Mouse (Mus musculus): ENCODE results near the gene Nxpe3. TPM values are rescaled to one million over a fixed set of nuclear protein-coding genes. Genes with fewer than 3 reads are reported as not detected.

The Nxpe3 gene
- total and polyA plus RNA-seq, 2 experiments from 2014 or later = 0.84 to 1.8 TPM

DNA sequence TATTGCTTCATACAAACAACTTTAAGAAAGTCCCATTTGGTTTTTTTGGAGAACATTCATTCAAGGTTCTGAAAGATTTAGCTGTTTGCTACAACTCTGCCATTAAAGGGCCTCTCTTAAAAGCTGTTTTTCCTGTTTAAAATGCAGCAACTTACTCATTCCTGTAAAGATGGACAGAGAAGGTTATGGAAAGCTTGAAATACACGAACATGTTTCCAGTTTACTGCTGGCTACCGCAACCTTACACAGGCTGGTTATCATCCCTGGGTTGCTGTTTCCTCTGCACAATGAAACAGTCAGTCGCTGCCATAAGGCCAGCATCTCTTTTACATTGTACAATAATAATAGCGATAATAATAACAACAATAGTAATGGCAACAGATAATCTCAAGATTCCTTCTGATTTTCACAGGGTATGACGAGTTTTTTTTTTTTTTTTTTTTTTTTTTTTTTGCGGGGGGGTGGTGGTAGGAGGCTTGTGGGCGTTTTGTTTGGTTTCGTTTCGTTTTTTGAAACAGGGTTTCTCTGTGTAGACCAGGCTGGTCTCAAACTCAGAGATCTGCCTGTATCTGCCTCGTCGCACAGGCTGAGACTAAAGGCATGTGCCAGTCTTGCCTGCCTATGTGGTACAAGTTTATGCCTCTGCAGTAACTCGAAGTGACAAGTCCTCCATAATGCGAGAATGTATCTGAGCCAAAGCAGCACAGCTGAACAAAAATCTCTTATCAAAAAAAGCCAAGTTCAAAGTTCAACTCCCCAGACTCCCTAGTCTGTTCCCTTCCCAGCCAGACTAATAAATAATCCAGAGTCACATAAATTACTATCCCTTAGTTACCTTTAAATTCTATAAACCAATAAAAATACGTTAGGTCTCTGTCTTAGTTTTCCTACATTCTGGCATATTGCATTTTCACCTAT, 7.0 kb upstream of the Nxpe3 start:
- H3K27me3 ChIP-seq (ENCODE audit: insufficient read depth, low read length) = no peaks in the 10 kb centered on the region
- no peak overlapping the region for H3K4me2 ChIP-seq (ENCODE audit: low read depth, low read length)
- 90% methylated on average over 14 of the region's 14 CpGs for WGBS
- 0 out of 2 replicates have a peak, but pooled peaks cover 11% of the 10 kb centered on the region for H3K36me3 ChIP-seq (ENCODE audit: insufficient read depth, low read length)
- H3K4me3 ChIP-seq (ENCODE audit: low read length) = no peak overlapping the region
- ATAC-seq (no peak), DNase-seq (ENCODE audit: low spot score) (no peak)
- TF ChIP-seq CTCF (IDR thresholded peaks at IDR 0.05; ENCODE audit: low read depth) = no peak
- no peaks in the 10 kb centered on the region for H3K9me3 ChIP-seq (ENCODE audit: low read length)
- no peak overlapping the region for H3K27ac ChIP-seq
- H3K4me1 ChIP-seq (ENCODE audit: insufficient read depth, low read length) = no peaks in the 10 kb centered on the region
- no peak overlapping the region for H3K9ac ChIP-seq (replicated peaks; ENCODE audit: low read length)

DNA sequence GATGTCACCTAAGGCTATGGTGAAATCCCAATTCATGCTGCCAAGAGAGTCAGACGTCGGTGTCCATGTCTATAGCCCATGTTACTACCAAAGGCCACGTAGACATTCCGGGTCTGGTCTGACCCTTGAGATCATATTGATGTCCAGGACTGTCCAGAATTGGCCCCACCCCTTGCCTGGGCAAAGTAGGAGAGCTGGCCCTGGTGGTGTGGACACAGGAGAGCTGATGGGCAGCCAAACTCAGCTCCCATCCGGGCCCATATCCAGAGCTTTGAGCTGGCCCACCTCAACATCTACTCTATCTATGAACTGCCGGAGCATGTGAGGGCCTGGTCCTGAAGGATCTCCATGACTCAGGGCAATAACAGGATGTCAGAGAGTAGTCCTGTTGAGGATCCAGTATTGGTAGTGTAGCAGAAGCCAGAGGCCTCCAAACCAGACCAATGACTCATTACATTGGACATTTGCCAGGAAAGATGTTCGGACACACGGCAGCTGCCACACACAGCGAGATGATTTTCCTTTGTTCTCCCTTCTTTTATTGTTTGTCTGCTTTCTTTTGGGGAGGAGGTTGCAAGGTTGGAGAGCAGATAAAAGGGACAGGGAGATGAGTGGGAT, 3.4 kb upstream of the Nxpe3 start:
- no peak for TF ChIP-seq CTCF (IDR thresholded peaks at IDR 0.05; ENCODE audit: low read depth)
- 72% methylated on average over 9 of the region's 9 CpGs for WGBS
- Histone ChIP-seq H3K4me1 (ENCODE audit: insufficient read depth, low read length) (peaks cover 9% of the 10 kb centered on the region; the same call in 1 of the 2 replicates), H3K4me2 (ENCODE audit: low read depth, low read length) (no peak overlapping the region), H3K27me3 (ENCODE audit: insufficient read depth, low read length) (no peaks in the 10 kb centered on the region), H3K27ac (no peak overlapping the region), H3K4me3 (ENCODE audit: low read length) (no peak overlapping the region), H3K9me3 (ENCODE audit: low read length) (no peaks in the 10 kb centered on the region), H3K9ac (replicated peaks; ENCODE audit: low read length) (no peak overlapping the region), H3K36me3 (ENCODE audit: insufficient read depth, low read length) (no peaks in the 10 kb centered on the region)
- no peak for ATAC-seq
- DNase-seq (ENCODE audit: low spot score) = peak; percentile 13

GRCm38 (mm10) chr16:55895651-55896095, 588 bp upstream of the Nxpe3 start:
- peak; percentile 65 for ATAC-seq
- Histone ChIP-seq H3K9me3 (ENCODE audit: low read length) (no peaks in the 10 kb centered on the region), H3K9ac (replicated peaks; ENCODE audit: low read length) (peak overlapping the region; percentile 79), H3K4me2 (ENCODE audit: low read depth, low read length) (peak overlapping the region; percentile 85), H3K27me3 (ENCODE audit: insufficient read depth, low read length) (no peaks in the 10 kb centered on the region), H3K27ac (peak overlapping the region; percentile 91), H3K4me3 (ENCODE audit: low read length) (peak overlapping the region; percentile 85), H3K4me1 (ENCODE audit: insufficient read depth, low read length) (peaks cover 9% of the 10 kb centered on the region; the same call in 1 of the 2 replicates), H3K36me3 (ENCODE audit: insufficient read depth, low read length) (no peaks in the 10 kb centered on the region)
- peak; percentile 55 for DNase-seq (ENCODE audit: low spot score)
- 1% methylated on average over 9 of the region's 9 CpGs for WGBS
- TF ChIP-seq CTCF (IDR thresholded peaks at IDR 0.05; ENCODE audit: low read depth) = no peak

DNA sequence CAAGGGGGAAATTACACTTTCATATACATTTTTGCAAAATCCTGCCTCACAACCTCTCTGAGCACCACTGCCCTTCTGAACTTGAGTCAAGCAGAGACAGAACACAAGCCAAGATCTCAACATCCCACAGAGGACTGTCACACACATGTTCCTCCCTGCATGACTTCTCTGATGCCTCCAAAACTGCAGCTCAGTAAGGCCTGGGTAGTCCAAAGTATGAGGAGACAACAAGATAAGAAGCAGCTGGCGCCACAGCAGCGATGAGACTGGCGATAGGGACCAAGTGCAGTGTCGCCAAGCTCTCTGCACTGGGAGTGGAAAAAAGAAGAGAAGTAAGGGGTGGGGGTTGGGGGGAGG, 571 bp downstream of the Nxpe3 start:
- Histone ChIP-seq H3K4me1 (ENCODE audit: insufficient read depth, low read length) (peaks cover 9% of the 10 kb centered on the region; the same call in 1 of the 2 replicates), H3K9ac (replicated peaks; ENCODE audit: low read length) (peak overlapping the region; percentile 79), H3K9me3 (ENCODE audit: low read length) (no peaks in the 10 kb centered on the region), H3K27me3 (ENCODE audit: insufficient read depth, low read length) (no peaks in the 10 kb centered on the region), H3K27ac (peak overlapping the region; percentile 91), H3K4me2 (ENCODE audit: low read depth, low read length) (peak overlapping the region; percentile 85), H3K4me3 (ENCODE audit: low read length) (peak overlapping the region; percentile 85), H3K36me3 (ENCODE audit: insufficient read depth, low read length) (no peaks in the 10 kb centered on the region)
- 0% methylated on average over 4 of the region's 4 CpGs for WGBS
- no peak for TF ChIP-seq CTCF (IDR thresholded peaks at IDR 0.05; ENCODE audit: low read depth)
- DNase-seq (ENCODE audit: low spot score) (peak; percentile 54), ATAC-seq (no peak)

- peaks cover 9% of the 10 kb centered on the region; the same call in 1 of the 2 replicates for H3K4me1 ChIP-seq (ENCODE audit: insufficient read depth, low read length)
- no peak for TF ChIP-seq CTCF (IDR thresholded peaks at IDR 0.05; ENCODE audit: low read depth)
- no peak overlapping the region for H3K4me3 ChIP-seq (ENCODE audit: low read length)
- no peak for ATAC-seq
- H3K9me3 ChIP-seq (ENCODE audit: low read length) = no peaks in the 10 kb centered on the region
- no peak overlapping the region for H3K9ac ChIP-seq (replicated peaks; ENCODE audit: low read length)
- H3K27me3 ChIP-seq (ENCODE audit: insufficient read depth, low read length) = no peaks in the 10 kb centered on the region
- H3K27ac ChIP-seq = no peak overlapping the region
- H3K36me3 ChIP-seq (ENCODE audit: insufficient read depth, low read length) = no peaks in the 10 kb centered on the region
- H3K4me2 ChIP-seq (ENCODE audit: low read depth, low read length) = 0 out of 2 replicates have a peak overlapping the region, but pooled peaks have one; percentile 85
- WGBS = 87% methylated on average over 8 of the region's 8 CpGs
- DNase-seq (ENCODE audit: low spot score) = no peak
Observed at GRCm38 (mm10) chr16:55893410-55894107, 1.5 kb downstream of the Nxpe3 start.

GRCm38 (mm10) chr16:55892484-55892883, 2.6 kb downstream of the Nxpe3 start:
- no peak overlapping the region for H3K27ac ChIP-seq
- H3K9me3 ChIP-seq (ENCODE audit: low read length) = no peaks in the 10 kb centered on the region
- H3K36me3 ChIP-seq (ENCODE audit: insufficient read depth, low read length) = no peaks in the 10 kb centered on the region
- H3K9ac ChIP-seq (replicated peaks; ENCODE audit: low read length) = no peak overlapping the region
- no peak for TF ChIP-seq CTCF (IDR thresholded peaks at IDR 0.05; ENCODE audit: low read depth)
- no peaks in the 10 kb centered on the region for H3K27me3 ChIP-seq (ENCODE audit: insufficient read depth, low read length)
- DNase-seq (ENCODE audit: low spot score) (no peak), ATAC-seq (no peak)
- H3K4me2 ChIP-seq (ENCODE audit: low read depth, low read length) = no peak overlapping the region
- WGBS = 82% methylated on average over 6 of the region's 7 CpGs
- H3K4me3 ChIP-seq (ENCODE audit: low read length) = no peak overlapping the region
- peaks cover 9% of the 10 kb centered on the region; the same call in 1 of the 2 replicates for H3K4me1 ChIP-seq (ENCODE audit: insufficient read depth, low read length)
